Mouse (Mus musculus): ENCODE results near the gene Snx4. TPM values are rescaled to one million over a fixed set of nuclear protein-coding genes. Genes with fewer than 3 reads are reported as not detected.

Gene Snx4
- polyA plus RNA-seq, 1 experiment from 2014 or later = 75.4 TPM

GRCm38 (mm10) chr16:33239305-33239704, 11.9 kb upstream of the Snx4 start:
- no peak overlapping the region for H3K27ac ChIP-seq (ENCODE audit: low read depth, low read length)
- H3K4me3 ChIP-seq (ENCODE audit: low read depth, low read length) = no peak overlapping the region
- no peaks in the 10 kb centered on the region for H3K27me3 ChIP-seq (ENCODE audit: control insufficient read depth, insufficient read depth, low read length)
- H3K36me3 ChIP-seq (ENCODE audit: control insufficient read depth, insufficient read depth, low read length) = peaks cover 2% of the 10 kb centered on the region; the same call in 1 of the 2 replicates
- no peak overlapping the region for H3K4me2 ChIP-seq (ENCODE audit: low read depth)
- no peak for ATAC-seq (ENCODE audit: insufficient read depth, low FRiP score, low TSS enrichment)
- no peak for DNase-seq (ENCODE audit: low spot score)
- H3K9ac ChIP-seq (ENCODE audit: low read length) = no peak overlapping the region
- WGBS = 96% methylated on average over 2 of the region's 2 CpGs
- H3K4me1 ChIP-seq (ENCODE audit: control insufficient read depth, insufficient read depth, low read length) = no peaks in the 10 kb centered on the region
- H3K9me3 ChIP-seq (ENCODE audit: control insufficient read depth, low read length) = no peaks in the 10 kb centered on the region

GRCm38 (mm10) chr16:33242046-33242445, 9.2 kb upstream of the Snx4 start:
- no peaks in the 10 kb centered on the region for H3K27me3 ChIP-seq (ENCODE audit: control insufficient read depth, insufficient read depth, low read length)
- no peak for DNase-seq (ENCODE audit: low spot score)
- H3K9me3 ChIP-seq (ENCODE audit: control insufficient read depth, low read length) = no peaks in the 10 kb centered on the region
- no peak overlapping the region for H3K27ac ChIP-seq (ENCODE audit: low read depth, low read length)
- no peak overlapping the region for H3K4me3 ChIP-seq (ENCODE audit: low read depth, low read length)
- 89% methylated on average over 6 of the region's 6 CpGs for WGBS
- no peak overlapping the region for H3K9ac ChIP-seq (ENCODE audit: low read length)
- H3K4me2 ChIP-seq (ENCODE audit: low read depth) = no peak overlapping the region
- ATAC-seq (ENCODE audit: insufficient read depth, low FRiP score, low TSS enrichment) = no peak
- H3K4me1 ChIP-seq (ENCODE audit: control insufficient read depth, insufficient read depth, low read length) = no peaks in the 10 kb centered on the region
- no peaks in the 10 kb centered on the region; the same call in 1 of the 2 replicates for H3K36me3 ChIP-seq (ENCODE audit: control insufficient read depth, insufficient read depth, low read length)

GRCm38 (mm10) chr16:33244136-33244691, 7.0 kb upstream of the Snx4 start:
- Histone ChIP-seq H3K4me3 (ENCODE audit: low read depth, low read length) (no peak overlapping the region), H3K36me3 (ENCODE audit: control insufficient read depth, insufficient read depth, low read length) (no peaks in the 10 kb centered on the region; the same call in 1 of the 2 replicates), H3K27me3 (ENCODE audit: control insufficient read depth, insufficient read depth, low read length) (no peaks in the 10 kb centered on the region), H3K4me2 (ENCODE audit: low read depth) (no peak overlapping the region), H3K27ac (ENCODE audit: low read depth, low read length) (no peak overlapping the region), H3K9ac (ENCODE audit: low read length) (no peak overlapping the region), H3K4me1 (ENCODE audit: control insufficient read depth, insufficient read depth, low read length) (no peaks in the 10 kb centered on the region), H3K9me3 (ENCODE audit: control insufficient read depth, low read length) (no peaks in the 10 kb centered on the region)
- DNase-seq (ENCODE audit: low spot score) (no peak), ATAC-seq (ENCODE audit: insufficient read depth, low FRiP score, low TSS enrichment) (no peak)
- WGBS = 90% methylated on average over 6 of the region's 6 CpGs

- Histone ChIP-seq H3K9me3 (ENCODE audit: control insufficient read depth, low read length) (no peaks in the 10 kb centered on the region), H3K4me1 (ENCODE audit: control insufficient read depth, insufficient read depth, low read length) (no peaks in the 10 kb centered on the region), H3K4me3 (ENCODE audit: low read depth, low read length) (no peak overlapping the region), H3K36me3 (ENCODE audit: control insufficient read depth, insufficient read depth, low read length) (no peaks in the 10 kb centered on the region; the same call in 1 of the 2 replicates), H3K27me3 (ENCODE audit: control insufficient read depth, insufficient read depth, low read length) (no peaks in the 10 kb centered on the region), H3K27ac (ENCODE audit: low read depth, low read length) (no peak overlapping the region), H3K4me2 (ENCODE audit: low read depth) (no peak overlapping the region), H3K9ac (ENCODE audit: low read length) (no peak overlapping the region)
- DNase-seq (ENCODE audit: low spot score) (no peak), ATAC-seq (ENCODE audit: insufficient read depth, low FRiP score, low TSS enrichment) (no peak)
- 91% methylated on average over 9 of the region's 9 CpGs for WGBS
Measured at GRCm38 (mm10) chr16:33244933-33245470, 6.2 kb upstream of the Snx4 start.

GRCm38 (mm10) chr16:33246526-33246925, 4.7 kb upstream of the Snx4 start:
- ATAC-seq (ENCODE audit: insufficient read depth, low FRiP score, low TSS enrichment) = no peak
- 84% methylated on average over 5 of the region's 5 CpGs for WGBS
- H3K4me3 ChIP-seq (ENCODE audit: low read depth, low read length) = no peak overlapping the region
- H3K9me3 ChIP-seq (ENCODE audit: control insufficient read depth, low read length) = no peaks in the 10 kb centered on the region
- H3K36me3 ChIP-seq (ENCODE audit: control insufficient read depth, insufficient read depth, low read length) = no peaks in the 10 kb centered on the region; the same call in 1 of the 2 replicates
- no peak overlapping the region for H3K9ac ChIP-seq (ENCODE audit: low read length)
- H3K27me3 ChIP-seq (ENCODE audit: control insufficient read depth, insufficient read depth, low read length) = no peaks in the 10 kb centered on the region
- no peak overlapping the region for H3K27ac ChIP-seq (ENCODE audit: low read depth, low read length)
- DNase-seq (ENCODE audit: low spot score) = no peak
- H3K4me2 ChIP-seq (ENCODE audit: low read depth) = no peak overlapping the region
- no peaks in the 10 kb centered on the region for H3K4me1 ChIP-seq (ENCODE audit: control insufficient read depth, insufficient read depth, low read length)

- H3K27ac ChIP-seq (ENCODE audit: low read depth, low read length) = no peak overlapping the region
- H3K36me3 ChIP-seq (ENCODE audit: control insufficient read depth, insufficient read depth, low read length) = no peaks in the 10 kb centered on the region; the same call in 1 of the 2 replicates
- no peaks in the 10 kb centered on the region for H3K9me3 ChIP-seq (ENCODE audit: control insufficient read depth, low read length)
- ATAC-seq (ENCODE audit: insufficient read depth, low FRiP score, low TSS enrichment) = no peak
- H3K27me3 ChIP-seq (ENCODE audit: control insufficient read depth, insufficient read depth, low read length) = no peaks in the 10 kb centered on the region
- H3K4me1 ChIP-seq (ENCODE audit: control insufficient read depth, insufficient read depth, low read length) = 0 out of 2 replicates have a peak, but pooled peaks cover 1% of the 10 kb centered on the region
- WGBS = 84% methylated on average over 2 of the region's 2 CpGs
- no peak overlapping the region for H3K4me2 ChIP-seq (ENCODE audit: low read depth)
- no peak for DNase-seq (ENCODE audit: low spot score)
- no peak overlapping the region for H3K9ac ChIP-seq (ENCODE audit: low read length)
- H3K4me3 ChIP-seq (ENCODE audit: low read depth, low read length) = no peak overlapping the region
Measured at GRCm38 (mm10) chr16:33247006-33247405, 4.2 kb upstream of the Snx4 start.

- no peaks in the 10 kb centered on the region for H3K9me3 ChIP-seq (ENCODE audit: control insufficient read depth, low read length)
- H3K27ac ChIP-seq (ENCODE audit: low read depth, low read length) = no peak overlapping the region
- no peaks in the 10 kb centered on the region for H3K27me3 ChIP-seq (ENCODE audit: control insufficient read depth, insufficient read depth, low read length)
- peak overlapping the region; percentile 95 for H3K4me3 ChIP-seq (ENCODE audit: low read depth, low read length)
- no peaks in the 10 kb centered on the region for H3K36me3 ChIP-seq (ENCODE audit: control insufficient read depth, insufficient read depth, low read length)
- H3K4me2 ChIP-seq (ENCODE audit: low read depth) = peak overlapping the region; percentile 66
- 0 out of 2 replicates have a peak, but pooled peaks cover 2% of the 10 kb centered on the region for H3K4me1 ChIP-seq (ENCODE audit: control insufficient read depth, insufficient read depth, low read length)
- H3K9ac ChIP-seq (ENCODE audit: low read length) = peak overlapping the region; percentile 93
- ATAC-seq (ENCODE audit: insufficient read depth, low FRiP score, low TSS enrichment) (no peak), DNase-seq (ENCODE audit: low spot score) (no peak)
- WGBS = 26% methylated on average over 9 of the region's 9 CpGs
Measured at GRCm38 (mm10) chr16:33250651-33251120, 556 bp upstream of the Snx4 start.

GRCm38 (mm10) chr16:33255601-33256000, 4.4 kb downstream of the Snx4 start:
- Histone ChIP-seq H3K4me1 (ENCODE audit: control insufficient read depth, insufficient read depth, low read length) (0 out of 2 replicates have a peak, but pooled peaks cover 2% of the 10 kb centered on the region), H3K4me2 (ENCODE audit: low read depth) (no peak overlapping the region), H3K9ac (ENCODE audit: low read length) (no peak overlapping the region), H3K27me3 (ENCODE audit: control insufficient read depth, insufficient read depth, low read length) (no peaks in the 10 kb centered on the region), H3K4me3 (ENCODE audit: low read depth, low read length) (no peak overlapping the region), H3K36me3 (ENCODE audit: control insufficient read depth, insufficient read depth, low read length) (no peaks in the 10 kb centered on the region), H3K27ac (ENCODE audit: low read depth, low read length) (no peak overlapping the region), H3K9me3 (ENCODE audit: control insufficient read depth, low read length) (no peaks in the 10 kb centered on the region)
- DNase-seq (ENCODE audit: low spot score) = no peak
- ATAC-seq (ENCODE audit: insufficient read depth, low FRiP score, low TSS enrichment) = no peak
- WGBS = 89% methylated on average over 7 of the region's 7 CpGs

- no peak for ATAC-seq (ENCODE audit: insufficient read depth, low FRiP score, low TSS enrichment)
- H3K9ac ChIP-seq (ENCODE audit: low read length) = no peak overlapping the region
- no peak for DNase-seq (ENCODE audit: low spot score)
- H3K36me3 ChIP-seq (ENCODE audit: control insufficient read depth, insufficient read depth, low read length) = no peaks in the 10 kb centered on the region
- H3K27ac ChIP-seq (ENCODE audit: low read depth, low read length) = no peak overlapping the region
- no peaks in the 10 kb centered on the region for H3K9me3 ChIP-seq (ENCODE audit: control insufficient read depth, low read length)
- no peaks in the 10 kb centered on the region for H3K4me1 ChIP-seq (ENCODE audit: control insufficient read depth, insufficient read depth, low read length)
- H3K4me3 ChIP-seq (ENCODE audit: low read depth, low read length) = no peak overlapping the region
- H3K27me3 ChIP-seq (ENCODE audit: control insufficient read depth, insufficient read depth, low read length) = no peaks in the 10 kb centered on the region
- H3K4me2 ChIP-seq (ENCODE audit: low read depth) = no peak overlapping the region
- 92% methylated on average over 2 of the region's 2 CpGs for WGBS
Measured at GRCm38 (mm10) chr16:33258530-33258929, 7.3 kb downstream of the Snx4 start.

All from neural tube, embryonic 11.5 days (tissue).